In the genomic region with DNA sequence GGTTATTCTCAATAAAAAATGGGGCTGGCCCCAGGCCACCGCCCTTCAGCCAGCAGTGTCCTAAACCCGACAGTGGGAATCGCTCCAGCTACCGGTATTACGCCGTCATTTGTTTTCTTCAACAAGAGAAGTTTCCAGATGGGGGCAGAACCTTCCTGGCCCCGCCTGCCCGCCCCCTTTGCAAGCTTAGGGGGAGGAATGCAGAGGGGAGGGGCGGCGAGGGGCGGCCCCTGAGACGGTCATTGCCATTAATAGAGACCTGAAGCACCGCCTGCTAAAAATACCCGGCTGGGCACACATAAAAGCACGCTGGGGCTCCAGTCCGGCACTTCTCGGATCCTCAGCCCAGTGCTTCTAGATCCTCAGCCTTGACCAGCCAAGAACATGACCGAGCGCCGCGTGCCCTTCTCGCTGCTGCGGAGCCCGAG, we compare ENCODE assay signal across 8 mouse cellular contexts. TPM values are rescaled to one million over a fixed set of nuclear protein-coding genes. Genes with fewer than 3 reads are reported as not detected.
DNase-seq lines count a peak whose midpoint lies in the region; ATAC-seq and TF ChIP-seq lines count a peak whose summit lies in the region.

A gene (plus strand): TSS at position 245 of the 428 bp plus-strand sequence.

- under 1% methylated on average over 24 of the region's 24 CpGs for WGBS in hindbrain, embryonic 12.5 days
- WGBS in limb, embryonic 12.5 days = 2% methylated on average over 24 of the region's 24 CpGs
- under 1% methylated on average over 24 of the region's 24 CpGs for WGBS in midbrain, embryonic 14.5 days

- peaks cover 3% of the 10 kb centered on the region for H3K4me1 ChIP-seq in ES-Bruce4 (ENCODE audit: control insufficient read depth, insufficient read depth, low read length)
- peaks cover 14% of the 10 kb centered on the region for H3K4me1 ChIP-seq in hindbrain, embryonic 12.5 days
- H3K4me1 ChIP-seq in limb, embryonic 12.5 days (replicated peaks) = peaks cover 7% of the 10 kb centered on the region
- H3K4me1 ChIP-seq in midbrain, embryonic 14.5 days (ENCODE audit: control insufficient read depth, insufficient read depth, low read length) = 0 out of 2 replicates have a peak, but pooled peaks cover 4% of the 10 kb centered on the region

- TF ChIP-seq CTCF in ES-Bruce4 (IDR thresholded peaks at IDR 0.05; ENCODE audit: low read depth, low read length) = no peak

- peaks cover 3% of the 10 kb centered on the region; the same call in 1 of the 2 replicates for H3K36me3 ChIP-seq in ES-Bruce4 (ENCODE audit: control insufficient read depth, insufficient read depth, low read length, poor library complexity, severe bottlenecking)
- no peaks in the 10 kb centered on the region for H3K36me3 ChIP-seq in hindbrain, embryonic 12.5 days
- H3K36me3 ChIP-seq in limb, embryonic 12.5 days = no peaks in the 10 kb centered on the region
- H3K36me3 ChIP-seq in midbrain, embryonic 14.5 days (ENCODE audit: control insufficient read depth, insufficient read depth, low read length) = no peaks in the 10 kb centered on the region

- peak within 1 kb of the TSS; percentile 46 for H3K4me2 ChIP-seq in hindbrain, embryonic 12.5 days (replicated peaks)
- peak within 1 kb of the TSS; percentile 60 for H3K4me2 ChIP-seq in limb, embryonic 12.5 days
- peak within 1 kb of the TSS; percentile 33 for H3K4me2 ChIP-seq in midbrain, embryonic 14.5 days (ENCODE audit: low read length)

- DNase-seq in adrenal gland, adult 8-10 months = peak; percentile 89
- peak; percentile 41 for DNase-seq in forelimb bud, embryonic 11.5 days (ENCODE audit: low read depth, low spot score)
- peak; percentile 43 for DNase-seq in midbrain, embryonic 14.5 days
- DNase-seq in urinary bladder, postnatal 36 days (ENCODE audit: low spot score in 2 of 2) = peak; percentile 86 to 93
- DNase-seq in adipocyte (ENCODE audit: low spot score) = no peak

- H3K9ac ChIP-seq in ES-Bruce4 (ENCODE audit: low read depth, poor library complexity, severe bottlenecking) = peak within 1 kb of the TSS; percentile 98
- no peak within 1 kb of the TSS for H3K9ac ChIP-seq in hindbrain, embryonic 12.5 days
- peak within 1 kb of the TSS; percentile 44 for H3K9ac ChIP-seq in limb, embryonic 12.5 days (replicated peaks)
- peak within 1 kb of the TSS; percentile 14; the same call in 1 of the 2 replicates for H3K9ac ChIP-seq in midbrain, embryonic 14.5 days (replicated peaks; ENCODE audit: low read length)

- no peaks in the 10 kb centered on the region for H3K27me3 ChIP-seq in ES-Bruce4 (ENCODE audit: control insufficient read depth, insufficient read depth, low read length, poor library complexity, severe bottlenecking)
- H3K27me3 ChIP-seq in hindbrain, embryonic 12.5 days = peaks cover 48% of the 10 kb centered on the region
- peaks cover 67% of the 10 kb centered on the region for H3K27me3 ChIP-seq in limb, embryonic 12.5 days
- peaks cover 13% of the 10 kb centered on the region; the same call in 1 of the 2 replicates for H3K27me3 ChIP-seq in midbrain, embryonic 14.5 days (ENCODE audit: control insufficient read depth, insufficient read depth, low read length)

- peak within 1 kb of the TSS; percentile 96 for H3K27ac ChIP-seq in ES-Bruce4 (ENCODE audit: insufficient read depth, low read length)
- no peak within 1 kb of the TSS for H3K27ac ChIP-seq in hindbrain, embryonic 12.5 days
- H3K27ac ChIP-seq in limb, embryonic 12.5 days = no peak within 1 kb of the TSS
- no peak within 1 kb of the TSS for H3K27ac ChIP-seq in midbrain, embryonic 14.5 days (replicated peaks; ENCODE audit: low read depth, low read length)

- ATAC-seq in hindbrain, embryonic 12.5 days (ENCODE audit: low FRiP score) = no peak; the same call in 1 of the 2 replicates
- peak; percentile 22; the same call in 1 of the 2 replicates for ATAC-seq in limb, embryonic 12.5 days (ENCODE audit: insufficient number of reproducible peaks, insufficient read depth, low FRiP score, low TSS enrichment, low read depth)
- no peak for ATAC-seq in midbrain, embryonic 14.5 days (ENCODE audit: low FRiP score, low TSS enrichment)

- no peaks in the 10 kb centered on the region for H3K9me3 ChIP-seq in ES-Bruce4 (replicated peaks; ENCODE audit: control insufficient read depth, insufficient read depth, low read length, poor library complexity, severe bottlenecking)
- H3K9me3 ChIP-seq in hindbrain, embryonic 12.5 days (replicated peaks) = no peaks in the 10 kb centered on the region
- H3K9me3 ChIP-seq in limb, embryonic 12.5 days = no peaks in the 10 kb centered on the region
- no peaks in the 10 kb centered on the region for H3K9me3 ChIP-seq in midbrain, embryonic 14.5 days (ENCODE audit: control insufficient read depth, low read length)

- H3K4me3 ChIP-seq in ES-Bruce4 (ENCODE audit: low read depth, low read length) = peak within 1 kb of the TSS; percentile 99
- H3K4me3 ChIP-seq in hindbrain, embryonic 12.5 days = peak within 1 kb of the TSS; percentile 23
- peak within 1 kb of the TSS; percentile 38 for H3K4me3 ChIP-seq in limb, embryonic 12.5 days (replicated peaks)
- H3K4me3 ChIP-seq in midbrain, embryonic 14.5 days (replicated peaks; ENCODE audit: low read depth, low read length) = peak within 1 kb of the TSS; percentile 14

- peak; percentile 66 for TF ChIP-seq POLR2A in ES-Bruce4 (IDR thresholded peaks at IDR 0.05; ENCODE audit: insufficient read depth, low read length)

- TF ChIP-seq EP300 in ES-Bruce4 (IDR thresholded peaks at IDR 0.05; ENCODE audit: insufficient read depth, low read depth, low read length) = 0 out of 2 replicates have a peak, but pooled peaks have one; percentile 47

RNA-seq across cellular contexts. Expression of the gene that starts here (rescaled TPM):
- 426 and 500 TPM in 2 replicates for polyA plus RNA-seq in ES-Bruce4 (2011; ENCODE audit: insufficient read depth, insufficient read length, low read depth, missing spikeins)
- 100 to 1,000 TPM; 113 to 288 (median 256) TPM for total RNA-seq in adrenal gland, adult 8-10 months (2022)
- polyA plus RNA-seq in hindbrain, embryonic 12.5 days (2016; fragmentation: Nextera tagmentation; extraction: Ambion mirVana) = 23.9 and 34.1 TPM in 2 replicates
- 59.6 and 66.8 TPM in 2 replicates for polyA plus RNA-seq in limb, embryonic 12.5 days (2016; fragmentation: Nextera tagmentation; extraction: Ambion mirVana)
- polyA plus RNA-seq in midbrain, embryonic 14.5 days (2014; fragmentation: Nextera tagmentation; extraction: Ambion mirVana) = 5.5 and 6.4 TPM in 2 replicates

Comparison
In these comparisons a context has a peak if more than half of its experiments do, and no peak if none do; other contexts are left out.
1. H3K4me3 ChIP-seq: peak in every context shown above with its lines; median percentile 99 in ES-Bruce4; 38 in limb, embryonic 12.5 days; 23 in hindbrain, embryonic 12.5 days; 14 in midbrain, embryonic 14.5 days.